Mouse (Mus musculus) ZHBTc4 (cell line): ENCODE data around the gene Olfr105-ps.

Source experiments
- DNase-seq: peaks from one replicate; pipeline ENCODE4 v3.0.0-alpha.2; 2011; ENCODE audit warnings: low read depth, low spot score

The Olfr105-ps gene

GRCm38 (mm10) chr17:37378733-37379132 lies at the start of gene Olfr105-ps:
Gene Olfr105-ps, plus strand, starts transcription at chr17:37379033.
- no peak for DNase-seq

GRCm38 (mm10) chr17:37339598-37339997 lies 39.2 kb upstream of the Olfr105-ps start, which contains the start of gene Olfr103:
Gene Olfr103, minus strand, starts transcription at chr17:37339698.
- DNase-seq, result no peak

DNA sequence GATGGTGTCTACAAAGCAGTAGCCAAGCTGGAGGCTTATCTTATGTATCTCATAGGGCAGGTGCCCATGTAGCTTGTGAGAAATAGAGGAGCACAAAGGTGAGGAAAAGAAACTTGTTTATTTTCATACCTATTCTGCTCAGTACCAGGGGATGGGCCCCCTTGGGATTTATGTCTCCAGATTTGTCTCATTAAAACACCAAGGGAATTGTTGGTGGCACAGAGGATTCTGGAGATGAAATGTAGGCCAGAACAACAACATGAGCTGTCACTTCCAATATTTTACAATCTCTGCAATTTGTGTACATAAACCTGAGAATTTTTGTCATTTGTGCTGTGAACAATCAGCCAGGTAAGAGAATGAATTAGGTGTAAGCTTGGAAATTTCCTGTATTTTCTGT lies 19.6 kb upstream of the Olfr105-ps start, which contains the start of gene Olfr104-ps:
Gene Olfr104-ps (plus strand): TSS at position 301 of the 400 bp plus-strand sequence.
- no peak for DNase-seq

- DNase-seq, result no peak
These were observed 11.3 kb downstream of the Olfr105-ps start, which contains the start of gene Olfr106-ps for GRCm38 (mm10) chr17:37390093-37390492. Gene Olfr106-ps, plus strand, starts transcription at chr17:37390393.

DNA sequence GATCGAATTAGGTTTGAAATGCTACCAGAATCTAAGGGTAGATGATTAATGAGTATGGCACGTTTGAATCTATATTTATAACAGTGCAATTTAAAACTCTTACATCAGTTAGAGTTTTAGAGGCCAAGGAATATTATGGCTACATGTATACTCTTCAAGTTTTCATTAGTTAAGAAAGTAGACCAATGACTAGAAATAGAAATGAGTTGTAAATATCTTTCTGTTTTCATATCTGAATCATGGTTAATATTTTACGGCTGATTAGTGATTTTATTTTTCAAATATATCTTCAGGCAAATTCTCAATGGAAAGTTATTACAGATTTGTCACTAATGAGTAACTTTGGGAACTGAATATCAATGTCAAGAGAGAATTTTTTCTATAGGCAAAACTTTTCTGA lies 20.1 kb downstream of the Olfr105-ps start, which contains the start of gene Olfr107:
Gene Olfr107 (plus strand): TSS at position 301 of the 400 bp plus-strand sequence.
- DNase-seq, result no peak

- DNase-seq, result no peak
These were observed 34.5 kb downstream of the Olfr105-ps start for GRCm38 (mm10) chr17:37413380-37413779.
